Comparison of ENCODE assay signal across 8 mouse cellular contexts in genomic region chr7:26780510-26780909, GRCm38 (mm10). TPM values are rescaled to one million over a fixed set of nuclear protein-coding genes. Genes with fewer than 3 reads are reported as not detected.
DNase-seq lines count a peak whose midpoint lies in the region; ATAC-seq lines count a peak whose summit lies in the region.
"Had no signal": no experiment of that assay in that cellular context is flagged by ENCODE, and none has a peak within 500 bp of the region (broad histone marks: within the 10 kb centered on the region; RNA-seq: fewer than 3 reads in every experiment).

No protein-coding gene starts in this region.

- H3K36me3 ChIP-seq in hindbrain, embryonic 14.5 days (replicated peaks; ENCODE audit: control insufficient read depth, insufficient read depth): no peaks in the 10 kb centered on the region
- no peaks in the 10 kb centered on the region for H3K36me3 ChIP-seq in midbrain, embryonic 16.5 days (ENCODE audit: control insufficient read depth, insufficient read depth, low read length)

- peak overlapping the region; percentile 73 for H3K27ac ChIP-seq in hindbrain, embryonic 14.5 days
- 0 out of 2 replicates have a peak overlapping the region, but pooled peaks have one; percentile 47 for H3K27ac ChIP-seq in midbrain, embryonic 16.5 days (ENCODE audit: low read length)

- H3K9ac ChIP-seq in hindbrain, embryonic 14.5 days: peak overlapping the region; percentile 41; the same call in 1 of the 2 replicates
- no peak overlapping the region for H3K9ac ChIP-seq in midbrain, embryonic 16.5 days (ENCODE audit: low read depth, low read length)

- no peaks in the 10 kb centered on the region for H3K27me3 ChIP-seq in hindbrain, embryonic 14.5 days (ENCODE audit: control insufficient read depth, insufficient read depth, low read length)
- no peaks in the 10 kb centered on the region for H3K27me3 ChIP-seq in midbrain, embryonic 16.5 days (ENCODE audit: control insufficient read depth, insufficient read depth, low read depth, low read length)

- H3K4me2 ChIP-seq in hindbrain, embryonic 14.5 days (replicated peaks): peak overlapping the region; percentile 49
- peak overlapping the region; percentile 43 for H3K4me2 ChIP-seq in midbrain, embryonic 16.5 days (ENCODE audit: low read length)

- H3K4me3 ChIP-seq in hindbrain, embryonic 14.5 days (replicated peaks; ENCODE audit: low read length): peak overlapping the region; percentile 15
- H3K4me3 ChIP-seq in midbrain, embryonic 16.5 days (ENCODE audit: low read depth, low read length): peak overlapping the region; percentile 13

- H3K9me3 ChIP-seq in hindbrain, embryonic 14.5 days (ENCODE audit: control insufficient read depth, low read length): no peaks in the 10 kb centered on the region
- H3K9me3 ChIP-seq in midbrain, embryonic 16.5 days (replicated peaks; ENCODE audit: control insufficient read depth, low read length, poor library complexity, severe bottlenecking): no peaks in the 10 kb centered on the region

- peak; percentile 87 for ATAC-seq in hindbrain, embryonic 14.5 days (ENCODE audit: low FRiP score)
- peak; percentile 94 for ATAC-seq in midbrain, embryonic 16.5 days

- 2% methylated on average over 11 of the region's 11 CpGs for WGBS in hindbrain, embryonic 14.5 days
- whole genome bisulfite sequencing in midbrain, embryonic 16.5 days: 2% methylated on average over 11 of the region's 11 CpGs

- H3K4me1 ChIP-seq in hindbrain, embryonic 14.5 days (replicated peaks; ENCODE audit: control insufficient read depth, insufficient read depth, low read length): 0 out of 2 replicates have a peak, but pooled peaks cover 6% of the 10 kb centered on the region
- H3K4me1 ChIP-seq in midbrain, embryonic 16.5 days (ENCODE audit: control insufficient read depth, insufficient read depth, low read length): 0 out of 2 replicates have a peak, but pooled peaks cover 2% of the 10 kb centered on the region

- DNase-seq in R1 (ENCODE audit: low read depth, low spot score) (peak; percentile 60), adipocyte (ENCODE audit: low spot score) (no peak)
- peak; percentile 71 for DNase-seq in embryo, embryonic 10 days (ENCODE audit: low spot score)
- DNase-seq in hindbrain, embryonic 14.5 days (ENCODE audit: low spot score): peak; percentile 56
- DNase-seq in natural killer cell, adult 2 months (ENCODE audit: low spot score in 2 of 2): no peak
- DNase-seq in spleen, postnatal 14 days (ENCODE audit: low spot score in 2 of 2): no peak
- DNase-seq: thymus, postnatal 36 days had no signal

RNA-seq across cellular contexts. Expression of gene Cyp2b19, which starts 23.6 kb away (rescaled TPM):
- polyA plus RNA-seq in hindbrain, embryonic 14.5 days (2014; fragmentation: Nextera tagmentation; extraction: Ambion mirVana): 0.56 and 0.77 TPM in 2 replicates
- polyA plus RNA-seq in midbrain, embryonic 16.5 days (2015; fragmentation: Nextera tagmentation; extraction: Ambion mirVana): 0.93 and 1.0 TPM in 2 replicates

RNA-seq across cellular contexts. Expression of gene Cyp2g1, which starts 28.2 kb away (rescaled TPM):
- not detected in 2 replicates for polyA plus RNA-seq in hindbrain, embryonic 14.5 days (2014; fragmentation: Nextera tagmentation; extraction: Ambion mirVana)
- polyA plus RNA-seq in midbrain, embryonic 16.5 days (2015; fragmentation: Nextera tagmentation; extraction: Ambion mirVana): not detected in 2 replicates

RNA-seq across cellular contexts. Expression of gene Cyp2a5, which starts 54.6 kb away (rescaled TPM):
- 1.3 TPM in 2 replicates for polyA plus RNA-seq in hindbrain, embryonic 14.5 days (2014; fragmentation: Nextera tagmentation; extraction: Ambion mirVana)
- 0.88 and 1.0 TPM in 2 replicates for polyA plus RNA-seq in midbrain, embryonic 16.5 days (2015; fragmentation: Nextera tagmentation; extraction: Ambion mirVana)

Comparison
In these comparisons a context has a peak if more than half of its experiments do, and no peak if none do; other contexts are left out.
1. DNase-seq: peak in R1 (single experiment), embryo, embryonic 10 days (single experiment) and hindbrain, embryonic 14.5 days (single experiment); none in adipocyte (single experiment), natural killer cell, adult 2 months (0 of 2) and spleen, postnatal 14 days (0 of 2).